Mouse (Mus musculus) testis, adult 2 months (tissue): Measurements from ENCODE around the gene Fgf22.

ENCODE experiments used
- CTCF ChIP-seq: fragments of 200-500 bp; IDR thresholded peaks from 2 replicates; pipeline ENCODE4 v1.5.1; 2012; ENCODE audit warnings: low read depth, mild to moderate bottlenecking, inconsistent platforms, low read length, moderate library complexity; ENCODE audit not compliant: control insufficient read depth, insufficient read depth, insufficient replicate concordance
- POLR2A ChIP-seq: fragments of 200-500 bp; IDR thresholded peaks from 2 replicates; pipeline ENCODE4 v1.6.1; 2012; ENCODE audit warnings: low read depth, mild to moderate bottlenecking, inconsistent platforms, low read length, moderate library complexity; ENCODE audit not compliant: control insufficient read depth

DNA sequence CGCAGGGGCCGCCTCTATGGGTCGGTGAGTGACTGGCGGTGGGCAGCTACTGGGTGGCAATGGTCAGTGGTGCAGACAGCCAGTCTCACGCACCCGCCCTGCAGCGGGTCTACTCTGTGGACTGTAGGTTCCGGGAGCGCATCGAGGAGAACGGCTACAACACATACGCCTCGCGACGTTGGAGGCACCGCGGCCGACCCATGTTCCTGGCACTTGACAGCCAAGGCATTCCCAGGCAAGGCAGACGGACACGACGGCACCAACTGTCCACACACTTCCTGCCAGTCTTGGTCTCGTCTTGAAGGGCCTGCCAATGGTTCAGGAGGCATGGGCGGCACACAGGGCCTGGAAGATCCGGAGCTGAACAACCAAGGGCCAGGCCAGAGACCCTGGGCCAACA lies 1.8 kb downstream of the Fgf22 start:
- TF ChIP-seq CTCF (no peak), POLR2A (no peak)
